Mouse (Mus musculus): Measurements from ENCODE around the gene Cep350. TPM values are rescaled to one million over a fixed set of nuclear protein-coding genes. Genes with fewer than 3 reads are reported as not detected.

Cep350 gene
- polyA plus RNA-seq, 1 experiment from 2014 or later: 12.8 TPM

DNA sequence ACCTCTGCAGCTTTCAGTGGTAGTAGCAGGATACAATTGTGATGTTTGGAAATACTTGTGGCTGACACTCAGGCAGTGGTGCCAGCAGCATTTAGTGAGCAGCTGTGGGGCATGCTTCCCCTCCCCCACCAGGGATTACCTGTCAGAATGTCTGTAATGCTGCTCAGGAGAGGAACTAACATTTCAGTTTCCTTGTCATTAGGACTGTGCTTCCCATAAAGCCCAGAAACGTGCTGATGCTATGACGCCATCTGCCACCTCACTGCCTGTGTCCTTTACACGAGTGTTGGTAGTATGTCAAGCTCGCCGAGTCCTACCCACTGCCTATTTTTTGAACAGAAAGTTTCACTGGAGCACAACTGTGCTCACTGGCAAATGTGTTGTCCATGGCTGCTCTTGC lies 152.4 kb downstream of the Cep350 start:
- Histone ChIP-seq H3K9me3 (no peaks in the 10 kb centered on the region), H3K4me1 (replicated peaks) (no peaks in the 10 kb centered on the region), H3K27me3 (no peaks in the 10 kb centered on the region), H3K4me2 (no peak overlapping the region), H3K4me3 (no peak overlapping the region), H3K9ac (no peak overlapping the region), H3K36me3 (no peaks in the 10 kb centered on the region), H3K27ac (no peak overlapping the region)
- ATAC-seq (ENCODE audit: low FRiP score): no peak
- 81% methylated on average over 5 of the region's 5 CpGs for WGBS

GRCm38 (mm10) chr1:155816167-155816566 lies 156.9 kb downstream of the Cep350 start:
- Histone ChIP-seq H3K4me2 (no peak overlapping the region), H3K27me3 (peaks cover 13% of the 10 kb centered on the region), H3K4me1 (replicated peaks) (peaks cover 15% of the 10 kb centered on the region), H3K4me3 (no peak overlapping the region), H3K27ac (no peak overlapping the region), H3K9ac (no peak overlapping the region), H3K36me3 (no peaks in the 10 kb centered on the region), H3K9me3 (no peaks in the 10 kb centered on the region)
- ATAC-seq (ENCODE audit: low FRiP score): no peak
- WGBS: 51% methylated on average over 2 of the region's 2 CpGs

GRCm38 (mm10) chr1:155812581-155813499 lies 160.2 kb downstream of the Cep350 start, which contains the start of gene Qsox1:
Qsox1 (minus strand) TSS chr1:155812889.
- under 1% methylated on average over 67 of the region's 67 CpGs for WGBS
- Histone ChIP-seq H3K4me1 (replicated peaks) (peaks cover 33% of the 10 kb centered on the region), H3K9me3 (no peaks in the 10 kb centered on the region)

DNA sequence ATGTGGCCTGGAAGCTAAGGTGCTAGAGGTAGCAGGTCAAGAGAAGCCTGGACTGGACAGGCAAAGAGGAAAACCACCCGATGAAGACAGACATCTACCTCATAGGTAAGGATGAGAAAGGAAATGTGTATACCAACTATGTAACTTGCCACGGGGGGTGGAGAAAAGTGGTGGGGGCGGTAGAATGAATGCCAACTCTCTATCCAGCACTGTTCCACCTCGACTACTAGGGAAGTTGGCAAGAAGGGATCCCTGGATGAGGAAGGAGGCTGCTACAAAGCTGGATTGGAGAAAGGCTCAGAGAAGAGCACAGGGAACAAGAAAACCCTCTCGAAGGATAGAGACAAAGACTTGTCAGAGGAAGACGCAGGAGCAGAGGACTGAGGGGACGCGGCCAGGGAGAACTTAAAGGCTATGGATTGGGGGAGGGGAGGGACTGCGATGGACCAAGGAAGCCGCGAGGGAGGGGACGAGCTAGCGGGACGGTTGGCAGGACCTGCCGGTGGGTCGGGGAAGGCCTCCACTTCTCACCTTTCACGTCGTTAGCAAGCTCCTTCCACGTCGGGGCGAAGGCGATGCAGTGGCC lies 161.0 kb downstream of the Cep350 start:
- Histone ChIP-seq H3K4me1 (replicated peaks) (peaks cover 33% of the 10 kb centered on the region), H3K36me3 (peaks cover 3% of the 10 kb centered on the region; the same call in 1 of the 2 replicates), H3K9me3 (no peaks in the 10 kb centered on the region), H3K9ac (peak overlapping the region; percentile 73), H3K27ac (peak overlapping the region; percentile 79), H3K27me3 (peaks cover 15% of the 10 kb centered on the region), H3K4me2 (peak overlapping the region; percentile 59), H3K4me3 (peak overlapping the region; percentile 76)
- WGBS: 5% methylated on average over 22 of the region's 22 CpGs
- ATAC-seq (ENCODE audit: low FRiP score): peak; percentile 55

More at GRCm38 (mm10) chr1:155812581-155813499, 160.2 kb downstream of the Cep350 start, which contains the start of gene Qsox1:
- Histone ChIP-seq H3K27me3 (peaks cover 15% of the 10 kb centered on the region), H3K36me3 (peaks cover 3% of the 10 kb centered on the region; the same call in 1 of the 2 replicates), H3K4me3 (peak within 1 kb of the TSS; percentile 76), H3K4me2 (peak within 1 kb of the TSS; percentile 59), H3K9ac (peak within 1 kb of the TSS; percentile 73), H3K27ac (peak within 1 kb of the TSS; percentile 79)
- ATAC-seq (ENCODE audit: low FRiP score): peak; percentile 96

GRCm38 (mm10) chr1:155810616-155811015 lies 162.4 kb downstream of the Cep350 start:
- WGBS: 56% methylated on average over 7 of the region's 7 CpGs

GRCm38 (mm10) chr1:155809706-155810442 lies 163.2 kb downstream of the Cep350 start:
- H3K4me1 ChIP-seq (replicated peaks): peaks cover 33% of the 10 kb centered on the region
- H3K9ac ChIP-seq: no peak overlapping the region
- H3K4me2 ChIP-seq: peak overlapping the region; percentile 32
- no peak for ATAC-seq (ENCODE audit: low FRiP score)
- H3K27ac ChIP-seq: no peak overlapping the region
- peaks cover 3% of the 10 kb centered on the region; the same call in 1 of the 2 replicates for H3K36me3 ChIP-seq
- peaks cover 15% of the 10 kb centered on the region for H3K27me3 ChIP-seq
- 68% methylated on average over 10 of the region's 10 CpGs for WGBS
- no peak overlapping the region for H3K4me3 ChIP-seq
- H3K9me3 ChIP-seq: no peaks in the 10 kb centered on the region

More at GRCm38 (mm10) chr1:155810616-155811015, 162.4 kb downstream of the Cep350 start:
- ATAC-seq (ENCODE audit: low FRiP score): no peak
- Histone ChIP-seq H3K36me3 (peaks cover 3% of the 10 kb centered on the region; the same call in 1 of the 2 replicates), H3K4me1 (replicated peaks) (peaks cover 33% of the 10 kb centered on the region), H3K9ac (no peak overlapping the region), H3K4me2 (peak overlapping the region; percentile 32), H3K4me3 (no peak overlapping the region), H3K27ac (no peak overlapping the region), H3K9me3 (no peaks in the 10 kb centered on the region), H3K27me3 (peaks cover 15% of the 10 kb centered on the region)

- Histone ChIP-seq H3K4me1 (replicated peaks) (peaks cover 30% of the 10 kb centered on the region), H3K9ac (no peak overlapping the region), H3K27ac (no peak overlapping the region), H3K27me3 (0 out of 2 replicates have a peak, but pooled peaks cover 2% of the 10 kb centered on the region), H3K4me3 (no peak overlapping the region), H3K4me2 (no peak overlapping the region), H3K36me3 (peaks cover 6% of the 10 kb centered on the region), H3K9me3 (no peaks in the 10 kb centered on the region)
- ATAC-seq (ENCODE audit: low FRiP score): no peak
- WGBS: 89% methylated on average over 4 of the region's 4 CpGs
These were observed 164.8 kb downstream of the Cep350 start for GRCm38 (mm10) chr1:155808261-155808660.

- peaks cover 13% of the 10 kb centered on the region for H3K4me1 ChIP-seq (replicated peaks)
- H3K27me3 ChIP-seq: no peaks in the 10 kb centered on the region
- H3K27ac ChIP-seq: no peak overlapping the region
- H3K9ac ChIP-seq: no peak overlapping the region
- H3K4me2 ChIP-seq: no peak overlapping the region
- 93% methylated on average over 9 of the region's 9 CpGs for WGBS
- ATAC-seq (ENCODE audit: low FRiP score): no peak
- H3K4me3 ChIP-seq: no peak overlapping the region
- H3K36me3 ChIP-seq: peaks cover 25% of the 10 kb centered on the region
- no peaks in the 10 kb centered on the region for H3K9me3 ChIP-seq
These were observed 167.4 kb downstream of the Cep350 start for GRCm38 (mm10) chr1:155805607-155806006.

- Histone ChIP-seq H3K4me2 (no peak overlapping the region), H3K9me3 (no peaks in the 10 kb centered on the region), H3K27me3 (no peaks in the 10 kb centered on the region), H3K4me1 (replicated peaks) (peaks cover 4% of the 10 kb centered on the region; the same call in 1 of the 2 replicates), H3K36me3 (peaks cover 29% of the 10 kb centered on the region), H3K27ac (no peak overlapping the region; the same call in 1 of the 2 replicates), H3K4me3 (no peak overlapping the region), H3K9ac (no peak overlapping the region)
- 86% methylated on average over 11 of the region's 11 CpGs for WGBS
- ATAC-seq (ENCODE audit: low FRiP score): no peak
These were observed 171.8 kb downstream of the Cep350 start for GRCm38 (mm10) chr1:155801014-155801991.

- 97% methylated on average over 4 of the region's 4 CpGs for WGBS
- no peak for ATAC-seq (ENCODE audit: low FRiP score)
- Histone ChIP-seq H3K27me3 (no peaks in the 10 kb centered on the region), H3K36me3 (peaks cover 49% of the 10 kb centered on the region), H3K9ac (no peak overlapping the region), H3K4me2 (no peak overlapping the region), H3K4me1 (replicated peaks) (peaks cover 4% of the 10 kb centered on the region; the same call in 1 of the 2 replicates), H3K9me3 (no peaks in the 10 kb centered on the region), H3K4me3 (no peak overlapping the region), H3K27ac (no peak overlapping the region)
These were observed 175.1 kb downstream of the Cep350 start for GRCm38 (mm10) chr1:155798000-155798399.

- Histone ChIP-seq H3K36me3 (peaks cover 46% of the 10 kb centered on the region), H3K4me2 (no peak overlapping the region), H3K27me3 (no peaks in the 10 kb centered on the region), H3K4me3 (no peak overlapping the region), H3K9ac (no peak overlapping the region), H3K9me3 (no peaks in the 10 kb centered on the region), H3K4me1 (replicated peaks) (peaks cover 4% of the 10 kb centered on the region; the same call in 1 of the 2 replicates), H3K27ac (0 out of 2 replicates have a peak overlapping the region, but pooled peaks have one; percentile 58)
- WGBS: 83% methylated on average over 4 of the region's 4 CpGs
- ATAC-seq (ENCODE audit: low FRiP score): no peak
These were observed 175.6 kb downstream of the Cep350 start for GRCm38 (mm10) chr1:155797425-155797824.
